Mouse (Mus musculus) embryonic stem cell, embryonic (primary cell): ENCODE measurements at regions not wholly inside any gene's neighbourhood (a gene's known extent, or its start where the extent isn't known, plus 50 kb on each side); places are given as distances from the start of the nearest gene placed in this dataset.

Source experiments
- CTCF ChIA-PET, 4 experiments: fragments of 300-600 bp in 2 of 4; fragments of 350-600 bp in 2 of 4; sonication (Branson Sonifier 250); formaldehyde crosslinking; loops; one replicate each; lab custom pipeline; 2022; ENCODE audit warnings: inconsistent platforms in 2 of 4; lab: Charles Lee
- POLR2A ChIA-PET, 4 experiments: fragments of 300-600 bp in 2 of 4; fragments of 350-600 bp in 2 of 4; sonication (Branson Sonifier 250); formaldehyde crosslinking; loops; one replicate each; lab custom pipeline; 2022; ENCODE audit warnings: antibody characterized with exemption in 4 of 4, inconsistent platforms in 1 of 4; lab: Charles Lee

- POLR2A ChIA-PET, result no interaction called here
- CTCF ChIA-PET, result no interaction called here
These were observed 539.8 kb upstream of the Adgrl2 start for GRCm38 (mm10) chr3:149530026-149530607.

- POLR2A ChIA-PET, result no interaction called here
- CTCF ChIA-PET, result no interaction called here
These were observed 536.2 kb upstream of the Adgrl2 start for GRCm38 (mm10) chr3:149526509-149526908.

GRCm38 (mm10) chr3:149519575-149519929, 529.2 kb upstream of the Adgrl2 start:
- ChIA-PET POLR2A (interaction anchor here in 1 of 4 experiments (1.9 kb wide), 1 partner anchor 18 kb away, joined by 5 read pairs; no protein-coding TSS in a partner anchor), CTCF (interaction anchor here in 1 of 4 experiments (0.6 kb wide), 1 partner anchor 476 kb away, joined by 5 read pairs; no protein-coding TSS in a partner anchor)

DNA sequence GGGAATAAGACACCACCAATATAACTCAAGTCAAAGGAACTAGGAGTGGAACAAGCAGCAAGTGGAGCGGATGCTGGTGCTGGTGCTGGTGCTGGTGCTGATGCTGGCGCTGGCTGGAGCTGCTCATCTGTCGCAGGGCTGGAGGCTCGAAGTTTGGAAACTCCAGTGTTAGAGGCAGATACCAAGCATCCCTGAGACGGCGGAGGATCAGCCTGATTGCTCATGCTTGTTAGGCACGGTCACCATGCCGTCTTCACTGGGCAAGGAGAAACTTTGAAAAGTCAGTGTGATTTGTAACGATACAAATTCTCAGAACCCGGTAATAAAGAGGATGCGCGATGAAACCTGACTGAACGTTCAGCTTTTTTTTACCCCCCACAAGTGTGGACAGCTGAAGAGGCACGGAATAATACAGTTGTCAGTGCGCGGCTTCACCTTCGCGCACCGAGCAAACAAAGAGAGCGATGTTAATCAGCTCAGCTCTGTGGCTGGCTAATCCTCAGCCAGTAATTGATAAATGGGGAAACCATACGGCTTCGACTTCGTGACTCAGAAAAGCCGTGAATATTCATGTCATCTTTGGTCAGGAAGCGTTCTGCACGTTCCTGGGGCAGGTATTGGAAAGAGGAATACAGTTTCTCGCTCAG, 528.7 kb upstream of the Adgrl2 start:
- POLR2A ChIA-PET, result interaction anchor here in 1 of 4 experiments (1.9 kb wide), 1 partner anchor 19 kb away, joined by 5 read pairs; no protein-coding TSS in a partner anchor
- CTCF ChIA-PET, result interaction anchor here in 1 of 4 experiments (0.6 kb wide), 1 partner anchor 477 kb away, joined by 5 read pairs; no protein-coding TSS in a partner anchor

GRCm38 (mm10) chr3:149517537-149517936, 527.2 kb upstream of the Adgrl2 start:
- ChIA-PET POLR2A (no interaction called here), CTCF (interaction anchor here in 1 of 4 experiments (0.6 kb wide), 1 partner anchor 1072 kb away, joined by 5 read pairs; no protein-coding TSS in a partner anchor)

GRCm38 (mm10) chr3:149509178-149509577, 518.8 kb upstream of the Adgrl2 start:
- ChIA-PET CTCF (no interaction called here), POLR2A (interaction anchor here in 1 of 4 experiments (1.0 kb wide), 1 partner anchor 25 kb away, joined by 3 read pairs; no protein-coding TSS in a partner anchor)

- ChIA-PET CTCF (no interaction called here), POLR2A (interaction anchor here in 1 of 4 experiments (1.0 kb wide), 1 partner anchor 24 kb away, joined by 3 read pairs; no protein-coding TSS in a partner anchor)
These were observed 518.3 kb upstream of the Adgrl2 start for GRCm38 (mm10) chr3:149508671-149509070.

- CTCF ChIA-PET, result no interaction called here
These were observed 515.3 kb upstream of the Adgrl2 start for GRCm38 (mm10) chr3:149505692-149506091.

GRCm38 (mm10) chr3:149503992-149504391, 513.6 kb upstream of the Adgrl2 start:
- ChIA-PET CTCF (no interaction called here), POLR2A (no interaction called here)

More at GRCm38 (mm10) chr3:149505692-149506091, 515.3 kb upstream of the Adgrl2 start:
- POLR2A ChIA-PET, result no interaction called here

- POLR2A ChIA-PET, result no interaction called here
- CTCF ChIA-PET, result no interaction called here
These were observed 509.8 kb upstream of the Adgrl2 start for GRCm38 (mm10) chr3:149500130-149500529.

DNA sequence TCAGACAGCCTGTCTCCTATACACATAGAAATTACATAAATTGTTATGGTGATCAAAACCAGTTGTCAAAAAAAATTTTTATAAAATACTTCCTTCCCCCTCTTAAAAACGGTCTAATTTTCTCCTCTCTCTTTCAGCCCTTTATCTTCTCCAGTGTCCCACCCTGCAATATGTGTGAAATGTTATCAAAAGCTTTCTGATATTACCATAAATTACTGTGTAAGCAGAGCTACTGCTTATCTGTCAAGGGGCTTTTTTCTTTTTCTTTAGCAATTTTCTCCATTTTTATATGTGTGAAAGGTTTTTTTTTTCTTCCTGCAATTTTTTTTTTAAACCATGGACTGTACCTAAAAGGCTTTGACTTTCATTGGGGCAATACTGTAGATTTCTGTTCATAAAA, 508.4 kb upstream of the Adgrl2 start:
- CTCF ChIA-PET, result no interaction called here
- POLR2A ChIA-PET, result no interaction called here

DNA sequence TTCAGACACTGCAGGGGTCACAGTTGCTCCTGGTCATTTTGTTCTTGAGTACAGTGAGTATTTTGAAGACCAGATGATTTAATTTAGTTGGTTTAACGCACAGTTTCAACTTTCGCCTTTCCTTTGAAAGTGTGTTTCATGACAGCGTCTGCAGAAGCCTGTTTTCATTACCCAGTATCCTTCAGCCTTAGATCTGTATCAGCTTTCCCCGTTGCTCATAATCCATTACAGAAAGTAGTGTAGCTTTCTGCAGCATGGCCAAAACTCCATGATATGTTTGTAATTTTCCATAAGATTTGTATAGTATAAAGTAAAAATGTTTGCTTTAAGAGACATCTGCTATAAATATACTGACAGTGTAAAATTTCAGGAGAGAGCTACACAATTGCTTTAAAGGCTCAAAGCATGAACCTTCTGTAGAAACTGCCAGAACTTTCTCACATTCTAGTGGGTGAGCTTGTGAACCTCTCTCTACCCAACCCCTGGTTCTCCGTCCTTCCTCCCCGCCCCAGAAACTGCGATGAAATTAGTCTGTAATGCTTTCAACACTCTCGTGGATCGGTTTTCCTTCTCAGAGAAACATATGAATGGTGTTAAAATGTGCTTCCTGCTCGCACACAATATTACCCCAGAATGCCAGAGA, 506.6 kb upstream of the Adgrl2 start:
- ChIA-PET CTCF (no interaction called here), POLR2A (no interaction called here)

DNA sequence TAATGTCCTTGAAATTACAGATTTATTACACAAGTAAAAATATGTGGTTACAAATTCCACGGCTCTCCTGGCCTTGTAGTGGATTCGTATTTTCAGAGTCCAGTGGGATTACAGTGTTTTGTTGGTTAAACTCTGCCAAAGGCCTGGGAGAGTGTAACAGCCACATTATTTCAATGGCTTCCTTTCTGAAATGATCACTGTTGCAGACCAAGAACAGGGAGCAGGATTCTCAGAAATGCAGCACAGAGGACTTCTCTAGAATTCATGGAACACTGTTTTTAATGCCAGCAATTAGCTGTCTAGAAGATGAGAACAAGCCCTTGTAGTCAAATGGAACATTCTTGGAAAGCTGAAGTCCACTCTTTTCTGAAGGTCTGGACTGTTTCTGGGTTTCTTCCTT, 505.8 kb upstream of the Adgrl2 start:
- ChIA-PET CTCF (no interaction called here), POLR2A (no interaction called here)

- CTCF ChIA-PET, result no interaction called here
- POLR2A ChIA-PET, result no interaction called here
These were observed 497.8 kb upstream of the Adgrl2 start for GRCm38 (mm10) chr3:149488147-149488546.

DNA sequence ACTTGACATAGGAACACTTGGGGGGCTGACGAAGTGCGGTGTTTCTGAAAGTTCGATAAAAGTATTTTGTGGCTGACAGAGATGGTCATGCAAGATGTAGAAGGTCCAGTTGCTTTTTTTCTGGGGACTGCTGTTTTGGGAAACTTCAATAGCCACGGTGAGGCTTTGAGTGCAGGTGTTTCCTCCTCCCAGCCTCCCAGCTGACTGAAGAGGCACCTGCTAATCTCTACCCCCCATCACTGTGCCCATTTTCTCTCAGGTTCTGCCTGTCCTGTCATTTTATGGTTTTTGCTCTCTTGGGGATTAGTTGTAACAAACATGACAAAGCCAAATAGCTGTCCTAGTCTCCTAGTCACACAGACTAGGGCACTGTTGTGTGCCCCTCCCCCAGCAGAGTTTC, 495.1 kb upstream of the Adgrl2 start:
- ChIA-PET CTCF (no interaction called here), POLR2A (interaction anchor here in 1 of 4 experiments (0.5 kb wide), 1 partner anchor 327 kb away, joined by 3 read pairs; no protein-coding TSS in a partner anchor)

DNA sequence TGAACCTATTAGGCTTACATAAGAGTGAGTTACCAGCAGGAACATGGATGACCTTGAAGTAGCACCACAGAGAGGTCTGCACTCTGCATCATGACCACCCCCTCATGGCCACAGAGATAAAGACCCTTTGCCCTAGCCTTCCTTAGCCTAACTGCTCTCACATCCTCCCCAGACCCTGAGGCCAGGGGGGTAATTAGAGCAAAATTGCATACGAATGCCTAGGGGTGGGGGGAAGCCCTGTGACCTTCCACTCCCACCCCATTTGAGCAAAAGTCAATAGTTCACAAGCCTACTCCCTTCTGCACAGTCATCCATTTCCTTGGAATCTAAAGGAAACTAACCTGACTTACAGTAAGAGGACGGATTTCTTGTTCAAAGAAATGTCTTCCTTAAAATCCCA, 494.0 kb upstream of the Adgrl2 start:
- POLR2A ChIA-PET, result interaction anchor here in 1 of 4 experiments (0.7 kb wide), 1 partner anchor 25 kb away, joined by 3 read pairs; no protein-coding TSS in a partner anchor

DNA sequence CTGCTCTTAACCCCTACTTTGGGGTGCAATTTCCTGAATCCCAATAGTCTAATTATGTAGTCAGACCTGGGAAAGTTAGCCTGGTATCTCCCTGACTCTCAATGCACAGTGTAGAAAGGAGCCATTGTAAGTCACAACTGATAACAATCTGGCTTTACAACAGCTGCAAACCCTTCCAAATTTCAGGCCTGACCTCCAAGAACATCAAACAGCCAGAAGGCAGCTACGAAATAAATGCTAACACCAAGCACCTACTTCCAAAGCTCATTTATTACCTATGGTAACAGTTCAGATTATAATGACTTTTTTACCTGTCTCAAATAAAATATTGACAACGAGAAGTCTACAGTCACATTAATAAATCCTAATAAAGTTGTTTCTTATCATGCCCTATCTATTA, 485.8 kb upstream of the Adgrl2 start:
- CTCF ChIA-PET, result no interaction called here
- POLR2A ChIA-PET, result no interaction called here

More for the DNA sequence above, 494.0 kb upstream of the Adgrl2 start:
- CTCF ChIA-PET, result no interaction called here

DNA sequence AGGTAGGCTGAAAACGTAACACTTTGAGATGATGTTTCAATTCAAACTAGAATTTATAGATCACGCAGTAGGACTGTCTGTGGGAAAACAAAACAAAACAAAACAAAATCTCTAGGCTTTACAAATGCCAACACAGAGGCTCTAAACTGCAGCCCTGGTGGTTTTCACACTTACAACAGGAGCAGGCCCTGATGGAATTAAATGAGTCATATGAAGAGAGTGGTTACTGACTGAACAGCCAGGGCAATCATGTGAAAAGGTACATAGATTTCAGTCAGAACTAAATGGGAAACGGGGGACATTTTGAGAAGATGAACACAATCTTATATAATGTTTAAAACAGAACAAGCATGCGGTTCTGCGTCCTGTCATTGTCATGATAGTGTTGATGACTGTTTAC, 476.6 kb upstream of the Adgrl2 start:
- ChIA-PET POLR2A (no interaction called here), CTCF (no interaction called here)

DNA sequence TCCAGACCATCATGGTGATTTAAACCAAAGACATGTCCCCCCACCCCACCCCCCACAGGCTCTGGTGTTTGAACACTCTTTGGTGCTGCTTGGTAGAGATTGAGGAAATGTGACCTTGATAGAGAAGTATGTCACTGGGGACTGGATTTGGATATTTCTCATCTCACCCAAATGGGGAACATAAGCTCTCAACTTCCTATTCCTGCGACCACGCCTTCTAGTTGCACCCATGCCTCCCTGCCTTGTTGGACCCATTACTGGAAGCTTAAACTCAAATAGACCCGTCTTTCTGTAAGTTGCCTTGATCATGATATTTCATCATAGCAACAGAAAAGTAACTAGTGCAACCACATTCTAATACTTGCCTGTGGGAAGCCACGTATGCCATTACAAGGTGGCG, 474.2 kb upstream of the Adgrl2 start:
- CTCF ChIA-PET, result interaction anchor here in 1 of 4 experiments (0.6 kb wide), 1 partner anchor 43 kb away, joined by 3 read pairs; no protein-coding TSS in a partner anchor
- POLR2A ChIA-PET, result no interaction called here

DNA sequence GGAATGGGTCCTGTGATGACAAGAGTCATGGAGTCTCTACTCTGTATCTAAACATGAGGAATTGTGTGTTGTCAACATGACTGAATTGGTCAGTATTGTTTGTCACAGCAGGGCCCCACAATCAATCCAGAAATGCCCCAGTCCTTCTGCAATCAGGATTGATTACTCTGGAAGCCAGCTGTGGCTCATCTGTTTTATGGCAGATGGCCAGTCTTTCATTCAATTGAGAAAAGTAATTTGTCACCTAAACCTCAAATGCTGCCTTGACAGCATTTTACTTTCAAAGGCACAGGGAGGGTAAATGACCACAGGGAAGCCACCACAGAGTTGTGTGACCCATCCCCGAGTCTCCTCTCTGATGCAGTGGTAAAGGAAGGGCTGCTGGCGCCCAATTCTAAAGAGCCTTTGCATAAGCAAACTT, 471.8 kb upstream of the Adgrl2 start:
- ChIA-PET POLR2A (no interaction called here), CTCF (no interaction called here)
